9 mouse cellular contexts compared by ENCODE assay signal in the genomic region with DNA sequence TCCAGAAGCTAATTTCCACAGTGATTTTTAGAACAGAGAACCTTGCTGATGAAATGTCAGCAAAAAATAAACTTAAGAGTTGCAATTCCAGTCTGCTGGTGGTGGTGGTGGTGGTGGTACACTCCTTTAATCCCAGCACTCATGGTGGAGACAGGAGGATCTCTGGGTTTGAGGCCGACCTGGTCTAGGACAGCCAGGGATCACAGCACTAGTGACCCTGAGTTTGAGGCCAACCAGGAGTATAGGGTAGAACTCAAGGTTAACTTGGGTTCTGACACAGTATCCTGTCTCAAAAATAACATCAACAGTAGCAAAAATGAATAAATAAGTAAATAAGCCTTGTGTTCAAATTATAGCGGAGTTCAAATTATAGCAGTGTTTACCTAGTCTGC. TPM values are rescaled to one million over a fixed set of nuclear protein-coding genes. Genes with fewer than 3 reads are reported as not detected.
DNase-seq lines count a peak whose midpoint lies in the region; ATAC-seq lines count a peak whose summit lies in the region.
"Had no signal": no experiment of that assay in that cellular context is flagged by ENCODE, and none has a peak within 500 bp of the region (broad histone marks: within the 10 kb centered on the region; RNA-seq: fewer than 3 reads in every experiment).

No protein-coding gene starts in this region.

- H3K4me3 ChIP-seq in megakaryocyte, embryonic 14.5 days (replicated peaks): peak overlapping the region; percentile 93
- H3K4me3 ChIP-seq in limb, embryonic 13.5 days: peak overlapping the region; percentile 69
- H3K4me3 ChIP-seq in stomach, embryonic 16.5 days (replicated peaks; ENCODE audit: low read length): peak overlapping the region; percentile 67

- 53% methylated on average over 2 of the region's 2 CpGs for WGBS in limb, embryonic 13.5 days
- WGBS in stomach, embryonic 16.5 days: 47% methylated on average over 2 of the region's 2 CpGs

- H3K4me1 ChIP-seq in megakaryocyte, embryonic 14.5 days: peaks cover 61% of the 10 kb centered on the region
- peaks cover 15% of the 10 kb centered on the region for H3K4me1 ChIP-seq in limb, embryonic 13.5 days
- H3K4me1 ChIP-seq in stomach, embryonic 16.5 days (ENCODE audit: control insufficient read depth, insufficient read depth, low read length): peaks cover 7% of the 10 kb centered on the region; the same call in 1 of the 2 replicates

- peak overlapping the region; percentile 69 for H3K4me2 ChIP-seq in limb, embryonic 13.5 days (replicated peaks)
- H3K4me2 ChIP-seq in stomach, embryonic 16.5 days (ENCODE audit: low read depth, low read length): peak overlapping the region; percentile 64

- peak overlapping the region; percentile 86 for H3K9ac ChIP-seq in limb, embryonic 13.5 days
- peak overlapping the region; percentile 95 for H3K9ac ChIP-seq in stomach, embryonic 16.5 days (ENCODE audit: low read length)

- no peaks in the 10 kb centered on the region for H3K9me3 ChIP-seq in megakaryocyte, embryonic 14.5 days
- no peaks in the 10 kb centered on the region for H3K9me3 ChIP-seq in limb, embryonic 13.5 days
- no peaks in the 10 kb centered on the region for H3K9me3 ChIP-seq in stomach, embryonic 16.5 days (replicated peaks; ENCODE audit: control insufficient read depth, low read length)

- DNase-seq in CD4-positive, CD25-positive, alpha-beta regulatory T cell, adult 2 months (ENCODE audit: low read depth, low spot score): peak; percentile 6
- no peak for DNase-seq in gastrocnemius, postnatal 10 days
- DNase-seq in spleen, postnatal 4 days (ENCODE audit: low spot score in 2 of 2): no peak

- H3K36me3 ChIP-seq in megakaryocyte, embryonic 14.5 days (replicated peaks; ENCODE audit: low read length): no peaks in the 10 kb centered on the region
- no peaks in the 10 kb centered on the region for H3K36me3 ChIP-seq in limb, embryonic 13.5 days
- no peaks in the 10 kb centered on the region for H3K36me3 ChIP-seq in stomach, embryonic 16.5 days (ENCODE audit: control insufficient read depth, insufficient read depth, low read length)

- H3K27ac ChIP-seq in limb, embryonic 13.5 days: peak overlapping the region; percentile 94
- peak overlapping the region; percentile 91 for H3K27ac ChIP-seq in stomach, embryonic 16.5 days (ENCODE audit: low read length)

- no peaks in the 10 kb centered on the region for H3K27me3 ChIP-seq in megakaryocyte, embryonic 14.5 days (replicated peaks)
- no peaks in the 10 kb centered on the region for H3K27me3 ChIP-seq in limb, embryonic 13.5 days
- H3K27me3 ChIP-seq in stomach, embryonic 16.5 days (ENCODE audit: control insufficient read depth, insufficient read depth, low read length): no peaks in the 10 kb centered on the region

- ATAC-seq in CD4-positive, CD25-positive, alpha-beta regulatory T cell, adult 4 months: no peak
- ATAC-seq in megakaryocyte, adult 5-6 weeks (ENCODE audit: poor library complexity, severe bottlenecking): no peak
- no peak for ATAC-seq in limb, embryonic 13.5 days (ENCODE audit: low FRiP score, low read depth)
- ATAC-seq in stomach, embryonic 16.5 days (ENCODE audit: insufficient read depth, low FRiP score): no peak

RNA-seq across cellular contexts. Expression of a gene that starts 1.6 kb away (rescaled TPM):
- 10 to 100 TPM; 12.8 to 17.3 TPM for polyA plus RNA-seq in CD4-positive, CD25-positive, alpha-beta regulatory T cell, adult 4 months (2017; shearing (Covaris generic))
- polyA plus RNA-seq in megakaryocyte, embryonic 14.5 days (2012; ENCODE audit: insufficient read depth, low replicate concordance): 139 and 346 TPM in 2 replicates
- total RNA-seq in megakaryocyte, adult 5-6 weeks (2015): 87.2 and 101 TPM in 2 replicates
- total RNA-seq in megakaryocyte, adult 5-6 weeks (2017): 30.6 and 41.3 TPM in 2 replicates
- 43.3 and 54.5 TPM in 2 replicates for polyA plus RNA-seq in limb, embryonic 13.5 days (2015; fragmentation: Nextera tagmentation; extraction: Ambion mirVana)
- polyA plus RNA-seq in stomach, embryonic 16.5 days (2015; fragmentation: Nextera tagmentation; extraction: Ambion mirVana): 19.3 and 22.5 TPM in 2 replicates
- 10 to 100 TPM; 92.6 to 93.1 TPM for total RNA-seq in gastrocnemius, postnatal 10 days (2021)

RNA-seq across cellular contexts. Expression of a gene that starts 11.5 kb away (rescaled TPM):
- polyA plus RNA-seq in CD4-positive, CD25-positive, alpha-beta regulatory T cell, adult 4 months (2017; shearing (Covaris generic)): not detected
- not detected in 2 replicates for polyA plus RNA-seq in megakaryocyte, embryonic 14.5 days (2012; ENCODE audit: insufficient read depth, low replicate concordance)
- total RNA-seq in megakaryocyte, adult 5-6 weeks (2015): not detected in 2 replicates
- not detected in 2 replicates for total RNA-seq in megakaryocyte, adult 5-6 weeks (2017)
- not detected in 2 replicates for polyA plus RNA-seq in limb, embryonic 13.5 days (2015; fragmentation: Nextera tagmentation; extraction: Ambion mirVana)
- polyA plus RNA-seq in stomach, embryonic 16.5 days (2015; fragmentation: Nextera tagmentation; extraction: Ambion mirVana): 0.15 and 0.27 TPM in 2 replicates
- not detected for total RNA-seq in gastrocnemius, postnatal 10 days (2021)
- polyA plus RNA-seq: urinary bladder, adult 2 months had no signal

RNA-seq across cellular contexts. Expression of a gene that starts 27.5 kb away (rescaled TPM):
- polyA plus RNA-seq in CD4-positive, CD25-positive, alpha-beta regulatory T cell, adult 4 months (2017; shearing (Covaris generic)): not detected
- polyA plus RNA-seq in megakaryocyte, embryonic 14.5 days (2012; ENCODE audit: insufficient read depth, low replicate concordance): not detected in 2 replicates
- not detected in 2 replicates for total RNA-seq in megakaryocyte, adult 5-6 weeks (2015)
- 0.04 TPM in 1 of 2 replicates, not detected in the other for total RNA-seq in megakaryocyte, adult 5-6 weeks (2017)
- polyA plus RNA-seq in limb, embryonic 13.5 days (2015; fragmentation: Nextera tagmentation; extraction: Ambion mirVana): 0.04 and 0.05 TPM in 2 replicates
- polyA plus RNA-seq in stomach, embryonic 16.5 days (2015; fragmentation: Nextera tagmentation; extraction: Ambion mirVana): 0.06 TPM in 1 of 2 replicates, not detected in the other
- total RNA-seq in gastrocnemius, postnatal 10 days (2021): not detected
- polyA plus RNA-seq: urinary bladder, adult 2 months had no signal

RNA-seq across cellular contexts. Expression of a gene that starts 40.0 kb away (rescaled TPM):
- polyA plus RNA-seq in CD4-positive, CD25-positive, alpha-beta regulatory T cell, adult 4 months (2017; shearing (Covaris generic)): under 1 TPM; 0.19 to 0.75 TPM
- polyA plus RNA-seq in megakaryocyte, embryonic 14.5 days (2012; ENCODE audit: insufficient read depth, low replicate concordance): 0.02 TPM in 1 of 2 replicates, not detected in the other
- total RNA-seq in megakaryocyte, adult 5-6 weeks (2015): not detected in 2 replicates
- not detected in 2 replicates for total RNA-seq in megakaryocyte, adult 5-6 weeks (2017)
- 14.8 and 16.5 TPM in 2 replicates for polyA plus RNA-seq in limb, embryonic 13.5 days (2015; fragmentation: Nextera tagmentation; extraction: Ambion mirVana)
- polyA plus RNA-seq in stomach, embryonic 16.5 days (2015; fragmentation: Nextera tagmentation; extraction: Ambion mirVana): 9.8 and 9.9 TPM in 2 replicates
- total RNA-seq in gastrocnemius, postnatal 10 days (2021): 1 to 10 TPM; 3.3 to 6.8 TPM

RNA-seq across cellular contexts. Expression of a gene that starts 60.0 kb away (rescaled TPM):
- polyA plus RNA-seq in CD4-positive, CD25-positive, alpha-beta regulatory T cell, adult 4 months (2017; shearing (Covaris generic)): 100 to 1,000 TPM in 1 of 2 experiments, 10 to 100 TPM in 1; 92.4 to 118 TPM
- polyA plus RNA-seq in megakaryocyte, embryonic 14.5 days (2012; ENCODE audit: insufficient read depth, low replicate concordance): 6.1 and 10.4 TPM in 2 replicates
- total RNA-seq in megakaryocyte, adult 5-6 weeks (2015): 135 and 138 TPM in 2 replicates
- total RNA-seq in megakaryocyte, adult 5-6 weeks (2017): 96.8 and 108 TPM in 2 replicates
- 5.2 and 5.4 TPM in 2 replicates for polyA plus RNA-seq in limb, embryonic 13.5 days (2015; fragmentation: Nextera tagmentation; extraction: Ambion mirVana)
- 4.2 and 6.6 TPM in 2 replicates for polyA plus RNA-seq in stomach, embryonic 16.5 days (2015; fragmentation: Nextera tagmentation; extraction: Ambion mirVana)
- 1 to 10 TPM; 1.1 to 2.3 TPM for total RNA-seq in gastrocnemius, postnatal 10 days (2021)
